Mouse (Mus musculus) olfactory bulb, adult 2 months (tissue): ENCODE measurements at regions not wholly inside any gene's neighbourhood (a gene's known extent, or its start where the extent isn't known, plus 50 kb on each side); places are given as distances from the start of the nearest gene placed in this dataset.

Experiments
- H3K27ac ChIP-seq: fragments of 200-500 bp; 2 replicates; pipeline ENCODE4 v1.5.1; 2012; ENCODE audit warnings: low read depth, low read length; ENCODE audit not compliant: insufficient read depth
- H3K4me1 ChIP-seq: fragments of 200-500 bp; 2 replicates; pipeline ENCODE4 v1.6.1; 2012; ENCODE audit warnings: low read length; ENCODE audit not compliant: control insufficient read depth, insufficient read depth
- H3K4me3 ChIP-seq: fragments of 200-500 bp; 2 replicates; pipeline ENCODE4 v1.5.1; 2012; ENCODE audit warnings: mild to moderate bottlenecking, low read depth, low read length, moderate library complexity; ENCODE audit not compliant: insufficient read depth
- CTCF ChIP-seq: fragments of 200-500 bp; IDR thresholded peaks from 2 replicates; pipeline ENCODE4 v1.5.1; 2012; ENCODE audit warnings: low read depth, mild to moderate bottlenecking, low read length, moderate library complexity; ENCODE audit not compliant: insufficient read depth
- POLR2A ChIP-seq: fragments of 200-500 bp; IDR thresholded peaks from 2 replicates; pipeline ENCODE4 v1.6.1; 2012; ENCODE audit warnings: mild to moderate bottlenecking, low read depth, low read length, moderate library complexity; ENCODE audit not compliant: insufficient read depth
- WGBS: fragments of 180-500 bp; shearing (Covaris S2); methylation state at CpG from one replicate; pipeline ENCODE4 v1.1.7; 2018; 5-methylcytosine and 5-hydroxymethylcytosine counted together

GRCm38 (mm10) chr10:21744341-21744955 is 137.5 kb upstream of the Sgk1 start:
- no peak overlapping the region for H3K4me3 ChIP-seq
- TF ChIP-seq CTCF, result no peak
- TF ChIP-seq POLR2A, result no peak
- H3K4me1 ChIP-seq, result peaks cover 6% of the 10 kb centered on the region; the same call in 1 of the 2 replicates
- WGBS, result 85% methylated on average over 6 of the region's 6 CpGs
- no peak overlapping the region for H3K27ac ChIP-seq

- TF ChIP-seq POLR2A (no peak), CTCF (no peak)
- Histone ChIP-seq H3K4me3 (no peak overlapping the region), H3K4me1 (peaks cover 6% of the 10 kb centered on the region; the same call in 1 of the 2 replicates), H3K27ac (no peak overlapping the region)
- WGBS, result 67% methylated on average over 4 of the region's 4 CpGs
Observed at GRCm38 (mm10) chr10:21745940-21746487, 136.0 kb upstream of the Sgk1 start.

- Histone ChIP-seq H3K4me1 (peaks cover 4% of the 10 kb centered on the region; the same call in 1 of the 2 replicates), H3K27ac (no peak overlapping the region), H3K4me3 (no peak overlapping the region)
- TF ChIP-seq CTCF (no peak), POLR2A (no peak)
- WGBS, result 31% methylated on average over 9 of the region's 9 CpGs
Observed at GRCm38 (mm10) chr10:21746713-21747112, 135.3 kb upstream of the Sgk1 start.

- Histone ChIP-seq H3K4me3 (no peak overlapping the region), H3K4me1 (peaks cover 8% of the 10 kb centered on the region; the same call in 1 of the 2 replicates), H3K27ac (no peak overlapping the region)
- no peak for TF ChIP-seq POLR2A
- TF ChIP-seq CTCF, result no peak
- 84% methylated on average over 6 of the region's 6 CpGs for WGBS
Observed at GRCm38 (mm10) chr10:21751326-21751725, 130.7 kb upstream of the Sgk1 start.

- H3K27ac ChIP-seq, result no peak overlapping the region
- 92% methylated on average over 3 of the region's 3 CpGs for WGBS
- peaks cover 4% of the 10 kb centered on the region; the same call in 1 of the 2 replicates for H3K4me1 ChIP-seq
- no peak overlapping the region for H3K4me3 ChIP-seq
- TF ChIP-seq CTCF, result no peak
- no peak for TF ChIP-seq POLR2A
Observed at GRCm38 (mm10) chr10:21752392-21752791, 129.6 kb upstream of the Sgk1 start.

- H3K4me1 ChIP-seq, result peaks cover 8% of the 10 kb centered on the region; the same call in 1 of the 2 replicates
- WGBS, result 75% methylated on average over 12 of the region's 12 CpGs
- H3K27ac ChIP-seq, result no peak overlapping the region
Observed at GRCm38 (mm10) chr10:21754763-21755548, 127.0 kb upstream of the Sgk1 start.

GRCm38 (mm10) chr10:21755717-21756116 is 126.3 kb upstream of the Sgk1 start:
- 81% methylated on average over 4 of the region's 4 CpGs for WGBS
- Histone ChIP-seq H3K27ac (no peak overlapping the region), H3K4me1 (peaks cover 8% of the 10 kb centered on the region; the same call in 1 of the 2 replicates), H3K4me3 (no peak overlapping the region)
- TF ChIP-seq CTCF, result no peak
- no peak for TF ChIP-seq POLR2A

More at GRCm38 (mm10) chr10:21754763-21755548, 127.0 kb upstream of the Sgk1 start:
- TF ChIP-seq POLR2A, result no peak
- no peak for TF ChIP-seq CTCF
- H3K4me3 ChIP-seq, result no peak overlapping the region

GRCm38 (mm10) chr10:21756811-21757210 is 125.2 kb upstream of the Sgk1 start:
- no peak overlapping the region for H3K27ac ChIP-seq
- no peak overlapping the region for H3K4me3 ChIP-seq
- TF ChIP-seq POLR2A (no peak), CTCF (no peak)
- WGBS, result 96% methylated on average over 7 of the region's 7 CpGs
- peaks cover 8% of the 10 kb centered on the region; the same call in 1 of the 2 replicates for H3K4me1 ChIP-seq

- H3K27ac ChIP-seq, result no peak overlapping the region
- H3K4me1 ChIP-seq, result peaks cover 14% of the 10 kb centered on the region
- 86% methylated on average over 6 of the region's 6 CpGs for WGBS
- TF ChIP-seq POLR2A (no peak), CTCF (no peak)
- H3K4me3 ChIP-seq, result no peak overlapping the region
Observed at GRCm38 (mm10) chr10:21758122-21758521, 123.9 kb upstream of the Sgk1 start.
